Mouse (Mus musculus) lung, adult 2 months (tissue): ENCODE data around the gene Gm20388. TPM values are rescaled to one million over a fixed set of nuclear protein-coding genes. Genes with fewer than 3 reads are reported as not detected.

Source experiments
- DNase-seq: peaks from one replicate; pipeline ENCODE4 v3.0.0; 2022
- H3K4me1 ChIP-seq: fragments of 200-500 bp; 2 replicates; pipeline ENCODE4 v1.6.1; 2011; ENCODE audit warnings: low read length; ENCODE audit not compliant: control insufficient read depth, insufficient read depth
- H3K4me3 ChIP-seq: fragments of 200-500 bp; replicated peaks from 2 replicates; pipeline ENCODE3; 2011; ENCODE audit warnings: low read depth, mild to moderate bottlenecking, control low read depth, low read length; ENCODE audit errors: extremely low read depth
- CTCF ChIP-seq: fragments of 200-500 bp; IDR thresholded peaks from 2 replicates; pipeline ENCODE4 v1.5.1; 2011; ENCODE audit warnings: mild to moderate bottlenecking, low read length, control low read depth; ENCODE audit not compliant: insufficient read depth
- POLR2A ChIP-seq: fragments of 200-500 bp; IDR thresholded peaks from 2 replicates; pipeline ENCODE4 v1.6.1; 2011; ENCODE audit warnings: low read depth, mild to moderate bottlenecking, control low read depth, low read length, borderline replicate concordance; ENCODE audit errors: extremely low read depth
- WGBS: fragments of 180-500 bp; shearing (Covaris S2); methylation state at CpG from one replicate; pipeline ENCODE4 v1.1.7; 2018; 5-methylcytosine and 5-hydroxymethylcytosine counted together
- polyA plus RNA-seq: library from polyadenylated mRNA; depleted of rRNA; stranded (reverse); fragments of >200 nt; gene quantifications from 2 replicates; pipeline ENCODE4 v1.2.3, GENCODE M21; 2012

The Gm20388 gene
- polyA plus RNA-seq, 1 experiment = 67.8 TPM

DNA sequence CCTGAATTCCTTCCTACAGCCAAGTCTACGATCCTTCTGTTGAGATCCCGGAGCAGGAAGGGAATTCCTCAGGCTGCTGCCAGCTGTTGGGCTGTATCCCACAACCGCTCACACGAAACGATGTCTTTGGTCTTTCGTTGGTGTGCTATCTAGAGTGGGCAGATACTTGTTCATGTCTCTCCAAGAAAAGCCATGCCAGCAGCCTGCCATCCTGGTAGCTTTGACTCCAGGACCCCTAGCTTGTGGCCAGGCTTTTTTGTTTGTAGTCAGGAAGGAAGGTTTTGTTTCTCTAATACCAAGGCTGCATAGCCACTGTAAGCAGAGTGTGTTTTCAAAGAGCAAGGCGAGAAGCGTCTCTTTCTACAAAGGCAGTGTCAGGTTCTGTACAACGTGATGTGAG lies 193.3 kb downstream of the Gm20388 start:
- 47% methylated on average over 9 of the region's 9 CpGs for WGBS
- no peak for DNase-seq
- H3K4me1 ChIP-seq = peaks cover 18% of the 10 kb centered on the region
- H3K4me3 ChIP-seq = peak overlapping the region; percentile 45
- TF ChIP-seq POLR2A (peak; percentile 31; the same call in 1 of the 2 replicates), CTCF (no peak)

DNA sequence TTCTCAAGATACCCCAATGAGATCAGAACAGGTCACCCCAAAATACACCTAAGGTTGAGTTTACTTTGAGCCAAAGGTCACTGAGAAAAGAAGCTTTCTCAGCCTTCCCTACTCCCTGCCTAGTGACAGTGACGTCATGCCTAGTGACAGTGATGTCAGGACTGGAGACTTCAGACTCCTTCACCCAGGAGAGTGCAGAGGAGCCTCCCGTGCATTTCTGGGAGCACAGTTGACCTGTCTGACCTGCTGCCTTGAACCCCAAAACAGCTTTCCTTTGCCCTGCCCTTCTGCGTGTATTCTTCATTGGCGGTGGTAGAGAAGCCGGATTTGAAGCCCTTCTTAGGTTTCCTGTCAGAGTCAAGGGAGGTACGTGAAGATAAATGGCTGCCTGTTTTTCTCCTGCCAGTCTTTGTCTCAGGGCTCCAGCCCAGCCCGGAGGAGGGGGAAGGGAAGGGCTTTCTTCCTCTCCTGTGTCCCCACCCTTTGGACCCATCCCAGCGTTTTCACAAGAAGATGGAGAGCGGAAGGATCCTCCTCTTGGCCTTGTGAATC lies 194.2 kb downstream of the Gm20388 start:
- peak; percentile 48 for DNase-seq
- WGBS = 36% methylated on average over 9 of the region's 9 CpGs
- TF ChIP-seq CTCF (no peak), POLR2A (peak; percentile 23; the same call in 1 of the 2 replicates)
- peaks cover 20% of the 10 kb centered on the region for H3K4me1 ChIP-seq
- peak overlapping the region; percentile 39 for H3K4me3 ChIP-seq

- WGBS = 46% methylated on average over 3 of the region's 3 CpGs
- peak; percentile 38 for DNase-seq
- no peak for TF ChIP-seq POLR2A
- TF ChIP-seq CTCF = no peak
- no peak overlapping the region for H3K4me3 ChIP-seq
- peaks cover 29% of the 10 kb centered on the region for H3K4me1 ChIP-seq
Observed at GRCm38 (mm10) chr8:120109149-120109548, 198.5 kb downstream of the Gm20388 start.

GRCm38 (mm10) chr8:120110966-120111365 lies 200.3 kb downstream of the Gm20388 start:
- H3K4me3 ChIP-seq = no peak overlapping the region
- no peak for DNase-seq
- whole genome bisulfite sequencing = 82% methylated on average over 4 of the region's 4 CpGs
- TF ChIP-seq CTCF (no peak), POLR2A (no peak)
- peaks cover 20% of the 10 kb centered on the region for H3K4me1 ChIP-seq

DNA sequence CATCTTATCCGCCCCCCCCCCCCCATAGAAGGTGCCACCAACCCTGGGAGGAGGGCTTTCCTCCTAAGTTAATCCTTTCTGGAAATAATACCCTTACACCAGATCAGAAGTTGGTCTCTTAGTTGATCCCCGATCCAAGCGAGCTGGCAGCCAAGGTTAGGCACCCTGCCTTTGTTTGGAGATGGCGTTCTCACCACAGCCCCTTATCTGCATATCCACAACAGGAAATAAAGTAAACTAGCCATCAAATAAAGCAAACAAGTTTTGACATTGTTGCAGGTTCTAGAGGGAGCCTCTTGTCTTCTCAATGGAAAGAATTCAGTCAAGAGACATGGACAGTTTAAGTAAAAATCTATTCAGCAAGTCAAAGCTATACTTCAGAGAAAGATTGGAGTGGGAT lies 200.7 kb downstream of the Gm20388 start:
- Histone ChIP-seq H3K4me3 (no peak overlapping the region), H3K4me1 (peaks cover 20% of the 10 kb centered on the region)
- DNase-seq = no peak
- TF ChIP-seq CTCF = no peak
- no peak for TF ChIP-seq POLR2A
- 42% methylated on average over 4 of the region's 4 CpGs for WGBS

DNA sequence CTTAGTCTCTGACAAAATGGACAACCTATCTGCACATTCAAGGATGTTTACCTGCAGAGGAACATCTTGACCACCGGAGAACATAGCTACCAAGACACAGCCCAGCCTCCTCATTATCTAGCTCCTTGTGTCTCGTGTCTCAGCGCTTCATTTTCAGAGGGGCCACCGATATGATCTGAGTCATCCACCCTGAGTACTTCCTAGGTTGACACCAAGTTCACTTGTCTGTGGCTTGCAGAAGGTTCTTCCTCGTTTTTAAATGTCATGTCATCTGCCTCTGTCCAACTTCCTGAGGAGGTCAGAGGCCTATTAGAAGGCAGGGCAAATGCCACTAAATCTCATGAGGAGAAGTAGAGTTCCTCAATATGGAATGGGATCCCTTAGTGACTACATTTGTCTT lies 201.9 kb downstream of the Gm20388 start:
- WGBS = 44% methylated on average over 5 of the region's 5 CpGs
- peaks cover 24% of the 10 kb centered on the region for H3K4me1 ChIP-seq
- TF ChIP-seq CTCF (no peak), POLR2A (no peak)
- no peak overlapping the region for H3K4me3 ChIP-seq
- DNase-seq = no peak

DNA sequence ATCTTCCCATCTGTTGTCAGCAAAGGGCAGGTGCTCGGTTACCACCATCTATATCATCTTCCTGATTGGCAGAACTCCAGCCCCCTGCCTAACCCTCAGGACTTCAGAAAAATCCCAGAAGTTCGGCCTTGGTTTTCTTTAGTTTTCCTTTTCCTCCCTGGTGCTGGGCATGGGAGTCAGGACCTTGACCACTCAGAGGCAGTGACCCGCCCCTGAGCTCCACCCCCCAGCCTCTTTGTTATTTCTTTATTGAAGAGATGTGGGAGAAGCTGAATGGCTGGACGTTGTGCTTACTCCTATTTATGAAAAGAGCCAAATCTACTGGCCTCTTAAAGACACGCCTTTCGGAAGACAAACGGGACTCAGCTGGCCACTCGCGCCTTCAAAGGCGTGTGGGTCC lies 202.7 kb downstream of the Gm20388 start:
- under 1% methylated on average over 10 of the region's 10 CpGs for WGBS
- peaks cover 27% of the 10 kb centered on the region for H3K4me1 ChIP-seq
- H3K4me3 ChIP-seq = peak overlapping the region; percentile 88
- no peak for TF ChIP-seq CTCF
- no peak for TF ChIP-seq POLR2A
- no peak for DNase-seq

DNA sequence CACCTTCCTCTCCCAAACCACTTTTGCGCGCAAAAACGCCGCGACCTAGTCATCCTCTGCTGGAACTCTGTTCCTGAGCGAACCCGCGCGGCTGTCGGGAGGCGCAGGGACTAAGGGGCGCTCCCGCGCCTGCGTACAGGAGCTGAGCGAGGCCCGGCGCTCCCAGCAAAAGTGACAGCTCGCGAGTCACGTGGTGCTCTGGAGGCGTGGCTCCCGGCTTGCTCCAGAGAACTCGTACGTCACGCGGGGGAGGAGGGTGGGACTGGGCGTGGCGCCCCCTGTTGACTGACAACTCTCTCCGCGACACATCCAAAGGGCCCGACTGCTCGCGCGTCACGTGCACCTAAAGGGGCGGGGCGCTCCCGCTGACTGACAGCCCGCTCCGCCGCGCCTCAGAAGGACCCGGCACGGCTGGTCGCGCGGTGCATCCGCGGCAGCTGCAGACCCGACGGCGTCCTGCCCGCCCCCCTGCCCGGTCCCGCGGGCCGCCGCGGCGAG lies 203.2 kb downstream of the Gm20388 start, which contains the start of gene 6430548M08Rik:
TSS of gene 6430548M08Rik (plus strand) at position 395 of the 498 bp plus-strand sequence.
- Histone ChIP-seq H3K4me1 (peaks cover 28% of the 10 kb centered on the region), H3K4me3 (peak within 1 kb of the TSS; percentile 88)
- peak; percentile 100 for DNase-seq
- TF ChIP-seq CTCF (no peak), POLR2A (peak; percentile 93; the same call in 1 of the 2 replicates)
- under 1% methylated on average over 56 of the region's 61 CpGs for WGBS

DNA sequence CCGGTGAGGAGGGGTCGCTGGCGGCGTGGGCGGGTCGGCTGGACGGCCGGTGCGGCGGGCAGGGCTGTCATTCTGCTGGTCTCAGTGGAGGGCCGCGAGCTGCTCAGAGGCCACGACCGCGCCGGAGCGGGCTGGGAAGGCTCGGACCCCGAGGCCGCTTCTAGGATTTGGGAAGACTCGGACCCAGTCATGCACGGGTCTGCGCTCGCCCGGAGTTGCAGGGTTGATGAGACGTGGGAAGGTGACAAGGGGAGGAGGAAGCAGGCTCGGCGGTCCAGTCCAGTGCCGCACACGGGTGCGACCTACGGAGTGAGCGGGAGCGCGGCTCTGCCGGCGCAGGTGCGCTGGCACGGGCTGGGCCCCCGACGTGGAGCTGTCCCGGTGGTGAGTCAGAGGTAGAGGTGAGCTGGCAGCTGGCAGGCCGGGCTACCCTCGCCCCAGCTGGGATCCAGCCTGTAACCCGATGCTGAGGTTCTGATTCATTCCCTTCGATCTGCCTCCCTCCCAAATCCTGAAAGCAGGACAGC lies 203.7 kb downstream of the Gm20388 start:
- peak overlapping the region; percentile 73 for H3K4me3 ChIP-seq
- WGBS = under 1% methylated on average over 46 of the region's 46 CpGs
- peaks cover 27% of the 10 kb centered on the region for H3K4me1 ChIP-seq
- TF ChIP-seq CTCF (no peak), POLR2A (no peak)
- no peak for DNase-seq

GRCm38 (mm10) chr8:120116600-120116999 lies 206.0 kb downstream of the Gm20388 start:
- 68% methylated on average over 7 of the region's 7 CpGs for WGBS
- no peak overlapping the region for H3K4me3 ChIP-seq
- TF ChIP-seq CTCF = no peak
- TF ChIP-seq POLR2A = no peak
- DNase-seq = no peak
- H3K4me1 ChIP-seq = peaks cover 24% of the 10 kb centered on the region

- no peak for DNase-seq
- no peak overlapping the region for H3K4me3 ChIP-seq
- H3K4me1 ChIP-seq = peaks cover 15% of the 10 kb centered on the region
- TF ChIP-seq POLR2A = no peak
- TF ChIP-seq CTCF = no peak
- 52% methylated on average over 9 of the region's 9 CpGs for WGBS
Observed at GRCm38 (mm10) chr8:120118162-120118561, 207.5 kb downstream of the Gm20388 start.
